Mouse (Mus musculus) adrenal gland, postnatal 25 days (tissue): ENCODE data around the gene Map3k5. TPM values are rescaled to one million over a fixed set of nuclear protein-coding genes. Genes with fewer than 3 reads are reported as not detected.

Experiments
- DNase-seq: peaks from one replicate; pipeline ENCODE4 v3.0.0; 2021; ENCODE audit warnings: mixed read lengths
- total RNA-seq: library from RNA; stranded (reverse); gene quantifications from 2 replicates; pipeline ENCODE4 v1.2.3, GENCODE M21; 2021

The Map3k5 gene
- total RNA-seq, 1 experiment from 2014 or later: 22.9 TPM

DNA sequence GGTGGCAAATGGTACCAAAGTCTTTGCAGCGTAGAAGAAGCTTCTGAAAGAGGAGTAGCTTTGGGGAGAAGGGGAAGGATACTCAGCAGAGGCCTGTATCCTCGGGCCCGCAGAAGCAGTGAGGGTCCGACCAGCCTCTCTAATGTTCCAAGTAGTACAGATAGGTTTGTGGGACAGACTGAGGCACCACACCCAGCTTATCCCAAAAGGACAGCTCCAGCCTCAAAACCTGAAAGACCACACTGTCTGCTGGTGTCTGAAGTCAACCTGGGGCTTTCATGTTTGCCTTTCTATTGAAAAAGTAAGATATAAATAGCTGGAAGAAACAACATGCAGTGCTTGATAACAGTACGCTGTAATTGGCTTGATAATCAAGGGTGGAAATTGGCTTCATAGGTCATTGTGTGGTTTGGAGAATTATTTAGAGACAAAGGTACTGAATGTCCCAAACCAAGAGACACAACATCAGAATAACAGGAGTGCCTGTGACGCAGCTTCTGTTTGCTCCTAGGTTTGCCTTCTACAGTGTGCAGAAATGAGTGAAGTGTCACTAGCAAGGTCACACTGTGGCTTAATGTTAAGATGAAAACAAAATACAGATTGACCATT, 256.0 kb downstream of the Map3k5 start:
- no peak for DNase-seq

Other genes starting within 250 kb of the Map3k5 start
- 2.8 and 6.1 TPM in 2 replicates for gene Il20ra, start 221.9 kb upstream of the Map3k5 start, total RNA-seq
- gene Slc35d3, start 83.0 kb upstream of the Map3k5 start, total RNA-seq: 9.5 and 16.5 TPM in 2 replicates
- 47.3 and 57.8 TPM in 2 replicates for gene Pex7, start 26.8 kb upstream of the Map3k5 start, total RNA-seq
- gene Map7, start 214.0 kb downstream of the Map3k5 start, total RNA-seq: 20.0 and 23.4 TPM in 2 replicates